18 mouse cellular contexts compared by ENCODE assay signal in genomic region chr7:49076283-49076694, GRCm38 (mm10).
A peak's percentile ranks its signal among the peaks of the same experiment; 100 is the strongest.
DNase-seq lines count a peak whose midpoint lies in the region; ATAC-seq and TF ChIP-seq lines count a peak whose summit lies in the region.
"Had no signal": no experiment of that assay in that cellular context is flagged by ENCODE, and none has a peak within 500 bp of the region (broad histone marks: within the 10 kb centered on the region; RNA-seq: fewer than 3 reads in every experiment).

No protein-coding gene starts in this region.

- H3K4me1 ChIP-seq in embryonic facial prominence, embryonic 14.5 days (ENCODE audit: control insufficient read depth, insufficient read depth, low read length): no peaks in the 10 kb centered on the region
- peaks cover 3% of the 10 kb centered on the region; the same call in 1 of the 2 replicates for H3K4me1 ChIP-seq in embryonic facial prominence, embryonic 10.5 days
- H3K4me1 ChIP-seq in midbrain, embryonic 12.5 days: peaks cover 41% of the 10 kb centered on the region
- H3K4me1 ChIP-seq in midbrain, embryonic 11.5 days (ENCODE audit: control insufficient read depth, insufficient read depth, low read length): peaks cover 29% of the 10 kb centered on the region
- peaks cover 44% of the 10 kb centered on the region for H3K4me1 ChIP-seq in hindbrain, embryonic 15.5 days (replicated peaks)
- no peaks in the 10 kb centered on the region for H3K4me1 ChIP-seq in lung, adult 2 months (ENCODE audit: control insufficient read depth, insufficient read depth, low read length)
- H3K4me1 ChIP-seq: limb, embryonic 12.5 days; megakaryocyte, embryonic 14.5 days had no signal

- H3K27me3 ChIP-seq in embryonic facial prominence, embryonic 14.5 days (replicated peaks; ENCODE audit: control insufficient read depth, insufficient read depth, low read length): 0 out of 2 replicates have a peak, but pooled peaks cover 7% of the 10 kb centered on the region
- H3K27me3 ChIP-seq in embryonic facial prominence, embryonic 10.5 days (replicated peaks; ENCODE audit: low read depth, poor library complexity, severe bottlenecking): peaks cover 19% of the 10 kb centered on the region; the same call in 1 of the 2 replicates
- peaks cover 14% of the 10 kb centered on the region for H3K27me3 ChIP-seq in midbrain, embryonic 12.5 days
- no peaks in the 10 kb centered on the region for H3K27me3 ChIP-seq in midbrain, embryonic 11.5 days (ENCODE audit: control insufficient read depth, insufficient read depth, low read length)
- H3K27me3 ChIP-seq in hindbrain, embryonic 15.5 days: no peaks in the 10 kb centered on the region

- H3K36me3 ChIP-seq in embryonic facial prominence, embryonic 14.5 days (ENCODE audit: control insufficient read depth, insufficient read depth, low read length): no peaks in the 10 kb centered on the region
- H3K36me3 ChIP-seq in embryonic facial prominence, embryonic 10.5 days (replicated peaks): no peaks in the 10 kb centered on the region
- no peaks in the 10 kb centered on the region for H3K36me3 ChIP-seq in midbrain, embryonic 12.5 days
- H3K36me3 ChIP-seq in midbrain, embryonic 11.5 days (ENCODE audit: control insufficient read depth, insufficient read depth, low read length): no peaks in the 10 kb centered on the region
- no peaks in the 10 kb centered on the region for H3K36me3 ChIP-seq in hindbrain, embryonic 15.5 days
- H3K36me3 ChIP-seq: limb, embryonic 12.5 days had no signal

- no peak overlapping the region for H3K9ac ChIP-seq in embryonic facial prominence, embryonic 14.5 days (ENCODE audit: low read depth, low read length)
- H3K9ac ChIP-seq in midbrain, embryonic 12.5 days (replicated peaks): no peak overlapping the region
- H3K9ac ChIP-seq in midbrain, embryonic 11.5 days (ENCODE audit: low read length): no peak overlapping the region
- no peak overlapping the region for H3K9ac ChIP-seq in hindbrain, embryonic 15.5 days
- H3K9ac ChIP-seq: limb, embryonic 12.5 days; liver, postnatal 0 days had no signal

- peak; percentile 42 for DNase-seq in embryonic facial prominence, embryonic 14.5 days (ENCODE audit: low spot score)
- DNase-seq in embryonic facial prominence, embryonic 10.5 days (ENCODE audit: low spot score): no peak
- DNase-seq in midbrain, embryonic 11.5 days (ENCODE audit: low spot score, missing footprints): no peak
- peak; percentile 44 for DNase-seq in retina, embryonic 14.5 days (ENCODE audit: low spot score)
- DNase-seq in lung, adult 2 months: no peak
- no peak for DNase-seq in thymus, postnatal 14 days
- DNase-seq: adrenal gland, postnatal 36 days; cerebellum, adult 11 months; gastrocnemius, postnatal 14 days; heart, postnatal 4 days; kidney, adult 8-10 months; liver, postnatal 0 days had no signal

- H3K4me2 ChIP-seq in embryonic facial prominence, embryonic 14.5 days (ENCODE audit: low read depth, low read length): no peak overlapping the region
- H3K4me2 ChIP-seq in midbrain, embryonic 12.5 days (replicated peaks): no peak overlapping the region
- H3K4me2 ChIP-seq in midbrain, embryonic 11.5 days: no peak overlapping the region
- H3K4me2 ChIP-seq in hindbrain, embryonic 15.5 days: peak overlapping the region; percentile 21; the same call in 1 of the 2 replicates
- H3K4me2 ChIP-seq: heart, embryonic 11.5 days; limb, embryonic 12.5 days had no signal

- H3K9me3 ChIP-seq in embryonic facial prominence, embryonic 14.5 days (ENCODE audit: control insufficient read depth, low read length): no peaks in the 10 kb centered on the region
- no peaks in the 10 kb centered on the region for H3K9me3 ChIP-seq in embryonic facial prominence, embryonic 10.5 days
- no peaks in the 10 kb centered on the region for H3K9me3 ChIP-seq in midbrain, embryonic 12.5 days
- H3K9me3 ChIP-seq in midbrain, embryonic 11.5 days (ENCODE audit: control insufficient read depth, low read length): no peaks in the 10 kb centered on the region
- H3K9me3 ChIP-seq in hindbrain, embryonic 15.5 days: no peaks in the 10 kb centered on the region
- H3K9me3 ChIP-seq: limb, embryonic 12.5 days; megakaryocyte, embryonic 14.5 days had no signal

- no peak for TF ChIP-seq POLR2A in lung, adult 2 months (IDR thresholded peaks at IDR 0.05; ENCODE audit: borderline replicate concordance, extremely low read depth, low read depth, low read length)

- no peak for TF ChIP-seq CTCF in lung, adult 2 months (IDR thresholded peaks at IDR 0.05; ENCODE audit: insufficient read depth, low read length)

- ATAC-seq in embryonic facial prominence, embryonic 14.5 days (ENCODE audit: low read depth): peak; percentile 50; the same call in 1 of the 2 replicates
- ATAC-seq in midbrain, embryonic 12.5 days (ENCODE audit: low FRiP score, low read depth): peak; percentile 21; the same call in 1 of the 2 replicates
- ATAC-seq in midbrain, embryonic 11.5 days (ENCODE audit: low FRiP score): no peak
- ATAC-seq in hindbrain, embryonic 15.5 days (ENCODE audit: low FRiP score, low read depth): no peak
- ATAC-seq: liver, postnatal 0 days had no signal

- H3K27ac ChIP-seq in embryonic facial prominence, embryonic 14.5 days (replicated peaks; ENCODE audit: low read depth, low read length): no peak overlapping the region
- H3K27ac ChIP-seq in embryonic facial prominence, embryonic 10.5 days (replicated peaks): no peak overlapping the region
- peak overlapping the region; percentile 43; the same call in 1 of the 2 replicates for H3K27ac ChIP-seq in midbrain, embryonic 12.5 days (replicated peaks)
- no peak overlapping the region for H3K27ac ChIP-seq in midbrain, embryonic 11.5 days (ENCODE audit: low read depth, low read length)
- H3K27ac ChIP-seq in hindbrain, embryonic 15.5 days (replicated peaks): peak overlapping the region; percentile 43; the same call in 1 of the 2 replicates
- H3K27ac ChIP-seq: layer of hippocampus, adult 2 months; limb, embryonic 12.5 days had no signal

- H3K4me3 ChIP-seq in embryonic facial prominence, embryonic 14.5 days (ENCODE audit: low read depth, low read length): no peak overlapping the region
- H3K4me3 ChIP-seq in embryonic facial prominence, embryonic 10.5 days: no peak overlapping the region
- H3K4me3 ChIP-seq in midbrain, embryonic 12.5 days: no peak overlapping the region
- no peak overlapping the region for H3K4me3 ChIP-seq in midbrain, embryonic 11.5 days (ENCODE audit: low read depth, low read length)
- no peak overlapping the region for H3K4me3 ChIP-seq in hindbrain, embryonic 15.5 days
- no peak overlapping the region for H3K4me3 ChIP-seq in lung, adult 2 months (replicated peaks; ENCODE audit: extremely low read depth, low read depth, low read length)
- H3K4me3 ChIP-seq: layer of hippocampus, adult 2 months; limb, embryonic 12.5 days; megakaryocyte, embryonic 14.5 days had no signal

- 55% methylated on average over 8 of the region's 8 CpGs for WGBS in embryonic facial prominence, embryonic 14.5 days
- 62% methylated on average over 8 of the region's 8 CpGs for WGBS in embryonic facial prominence, embryonic 10.5 days
- WGBS in midbrain, embryonic 12.5 days: 51% methylated on average over 8 of the region's 8 CpGs
- 51% methylated on average over 8 of the region's 8 CpGs for whole genome bisulfite sequencing in midbrain, embryonic 11.5 days
- 21% methylated on average over 8 of the region's 8 CpGs for WGBS in hindbrain, embryonic 15.5 days
- WGBS in lung, adult 2 months: 59% methylated on average over 8 of the region's 8 CpGs

Comparison
In these comparisons a context has a peak if more than half of its experiments do, and no peak if none do; other contexts are left out.
1. ATAC-seq: peak in embryonic facial prominence, embryonic 14.5 days (single experiment) and midbrain, embryonic 12.5 days (single experiment); none in midbrain, embryonic 11.5 days (single experiment) and hindbrain, embryonic 15.5 days (single experiment).
2. DNase-seq: peak in embryonic facial prominence, embryonic 14.5 days (single experiment) and retina, embryonic 14.5 days (single experiment); none in embryonic facial prominence, embryonic 10.5 days (single experiment), midbrain, embryonic 11.5 days (single experiment), lung, adult 2 months (single experiment) and thymus, postnatal 14 days (single experiment).
3. H3K27ac ChIP-seq: peak in midbrain, embryonic 12.5 days (single experiment) and hindbrain, embryonic 15.5 days (single experiment); none in embryonic facial prominence, embryonic 14.5 days (single experiment), embryonic facial prominence, embryonic 10.5 days (single experiment) and midbrain, embryonic 11.5 days (single experiment).